Mouse (Mus musculus): ENCODE data around the gene Snx7. TPM values are rescaled to one million over a fixed set of nuclear protein-coding genes. Genes with fewer than 3 reads are reported as not detected.

The Snx7 gene
- polyA plus RNA-seq (2016; fragmentation: Nextera tagmentation; extraction: Ambion mirVana), result 16.8 and 17.4 TPM in 2 replicates

DNA sequence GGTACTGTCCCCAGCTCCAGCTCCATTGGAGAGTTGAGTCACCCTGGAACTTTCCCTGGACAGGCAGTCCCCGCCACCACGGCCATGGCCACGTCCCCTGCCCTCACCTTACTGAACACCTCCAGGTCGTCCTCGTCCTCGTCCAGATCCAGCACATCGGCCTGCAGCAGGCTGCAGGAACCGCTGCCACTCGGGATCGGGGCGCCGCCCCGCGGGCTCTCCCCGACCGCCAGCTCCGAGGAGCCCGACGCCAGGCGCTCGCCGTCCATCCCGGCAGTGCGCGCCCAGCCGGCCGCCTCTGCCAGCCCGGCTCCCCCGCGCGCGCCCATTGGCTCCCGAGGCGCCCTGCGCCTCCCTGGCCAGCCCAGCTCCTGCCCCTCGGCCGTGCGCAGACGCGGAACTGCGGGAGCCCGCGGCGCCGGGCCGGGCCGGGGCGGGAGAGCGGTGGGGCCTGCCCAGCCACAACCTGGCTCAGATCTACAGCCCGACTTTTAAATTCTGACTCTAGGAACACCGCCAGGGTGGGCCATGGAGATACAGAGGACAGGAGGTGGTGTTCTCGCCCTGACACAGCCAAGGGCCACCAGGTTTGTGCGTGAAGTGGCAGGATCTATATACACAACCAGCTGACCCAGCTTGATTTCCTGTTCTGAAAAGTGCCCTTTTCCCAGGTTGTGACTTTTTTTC is at the start of gene Snx7:
Snx7 (minus strand) TSS at position 300 of the 687 bp plus-strand sequence.
- no peaks in the 10 kb centered on the region for H3K36me3 ChIP-seq
- no peaks in the 10 kb centered on the region for H3K4me1 ChIP-seq
- 0% methylated on average over 43 of the region's 53 CpGs for WGBS
- H3K27ac ChIP-seq, result 0 out of 2 replicates have a peak within 1 kb of the TSS, but pooled peaks have one; percentile 52
- H3K4me2 ChIP-seq (replicated peaks), result peak within 1 kb of the TSS; percentile 72
- peak within 1 kb of the TSS; percentile 54 for H3K4me3 ChIP-seq
- H3K9me3 ChIP-seq (replicated peaks), result no peaks in the 10 kb centered on the region
- ATAC-seq (ENCODE audit: low FRiP score), result peak; percentile 99
- H3K27me3 ChIP-seq, result no peaks in the 10 kb centered on the region
- peak within 1 kb of the TSS; percentile 71 for H3K9ac ChIP-seq

DNA sequence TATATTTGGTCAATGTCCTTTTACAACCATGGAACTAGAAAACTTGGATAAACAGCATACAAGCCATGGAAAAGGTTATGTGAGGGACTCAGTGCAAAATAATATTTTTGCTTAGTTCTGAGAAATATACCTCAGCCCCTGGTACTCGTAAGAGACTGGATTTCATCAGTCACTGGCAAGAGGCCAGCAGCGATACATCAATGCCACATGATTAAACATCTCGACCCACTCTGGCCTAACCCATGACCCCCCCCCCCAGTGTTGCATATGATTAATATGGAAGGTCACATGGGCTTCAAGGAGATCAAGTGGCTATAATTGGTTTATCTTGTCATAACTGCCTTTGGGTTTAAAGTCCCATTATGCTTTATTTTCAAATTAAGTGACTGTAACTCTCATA is 46.7 kb upstream of the Snx7 start:
- Histone ChIP-seq H3K4me1 (no peaks in the 10 kb centered on the region), H3K4me2 (replicated peaks) (no peak overlapping the region), H3K9me3 (replicated peaks) (no peaks in the 10 kb centered on the region), H3K27me3 (no peaks in the 10 kb centered on the region), H3K27ac (no peak overlapping the region), H3K36me3 (no peaks in the 10 kb centered on the region), H3K4me3 (no peak overlapping the region), H3K9ac (no peak overlapping the region)
- no peak for ATAC-seq (ENCODE audit: low FRiP score)
- WGBS, result 65% methylated on average over 3 of the region's 3 CpGs

DNA sequence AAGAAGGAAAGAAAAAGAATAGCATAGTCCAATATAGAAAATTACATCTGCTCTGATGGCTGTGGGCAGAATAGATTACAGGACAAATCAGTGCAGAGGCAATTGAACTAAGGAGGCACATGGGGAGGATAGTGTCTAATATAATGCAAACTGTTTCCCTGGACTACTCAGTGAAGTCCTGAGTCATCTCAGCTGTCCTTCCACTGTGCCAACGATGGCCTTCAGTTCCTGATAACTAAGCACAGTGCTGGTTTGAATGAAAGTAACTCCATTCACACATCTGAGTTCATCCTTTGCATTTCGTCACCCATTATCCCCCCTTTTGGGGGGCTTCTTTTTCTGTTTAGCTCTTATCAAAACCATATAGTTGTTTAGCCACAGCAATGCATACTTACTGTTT is 25.0 kb upstream of the Snx7 start:
- WGBS, result 63% methylated on average over 2 of the region's 2 CpGs
- Histone ChIP-seq H3K4me2 (replicated peaks) (no peak overlapping the region), H3K27ac (no peak overlapping the region), H3K9ac (no peak overlapping the region), H3K4me3 (no peak overlapping the region), H3K9me3 (replicated peaks) (no peaks in the 10 kb centered on the region), H3K27me3 (no peaks in the 10 kb centered on the region), H3K36me3 (no peaks in the 10 kb centered on the region), H3K4me1 (no peaks in the 10 kb centered on the region)
- ATAC-seq (ENCODE audit: low FRiP score), result no peak

DNA sequence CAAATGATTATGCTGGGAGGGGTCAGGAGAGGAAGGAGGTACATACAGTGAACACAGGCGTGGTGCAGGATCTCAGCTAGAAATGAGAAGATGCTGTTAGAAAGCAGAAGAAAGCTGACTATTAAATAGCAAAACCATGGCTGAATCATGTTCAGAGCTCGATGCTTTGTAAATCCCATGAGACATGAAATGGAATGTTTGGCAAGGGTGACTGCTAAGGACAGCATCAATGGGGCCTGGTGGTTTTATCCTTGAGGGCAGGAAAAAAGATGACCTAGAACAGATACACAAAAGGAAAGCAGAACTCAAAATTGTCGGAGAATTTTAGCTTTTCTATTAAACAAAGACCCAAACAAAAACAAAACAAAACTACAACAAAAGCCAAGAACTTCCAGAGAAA is 6.7 kb upstream of the Snx7 start:
- no peak overlapping the region for H3K27ac ChIP-seq
- 80% methylated on average over 3 of the region's 3 CpGs for WGBS

DNA sequence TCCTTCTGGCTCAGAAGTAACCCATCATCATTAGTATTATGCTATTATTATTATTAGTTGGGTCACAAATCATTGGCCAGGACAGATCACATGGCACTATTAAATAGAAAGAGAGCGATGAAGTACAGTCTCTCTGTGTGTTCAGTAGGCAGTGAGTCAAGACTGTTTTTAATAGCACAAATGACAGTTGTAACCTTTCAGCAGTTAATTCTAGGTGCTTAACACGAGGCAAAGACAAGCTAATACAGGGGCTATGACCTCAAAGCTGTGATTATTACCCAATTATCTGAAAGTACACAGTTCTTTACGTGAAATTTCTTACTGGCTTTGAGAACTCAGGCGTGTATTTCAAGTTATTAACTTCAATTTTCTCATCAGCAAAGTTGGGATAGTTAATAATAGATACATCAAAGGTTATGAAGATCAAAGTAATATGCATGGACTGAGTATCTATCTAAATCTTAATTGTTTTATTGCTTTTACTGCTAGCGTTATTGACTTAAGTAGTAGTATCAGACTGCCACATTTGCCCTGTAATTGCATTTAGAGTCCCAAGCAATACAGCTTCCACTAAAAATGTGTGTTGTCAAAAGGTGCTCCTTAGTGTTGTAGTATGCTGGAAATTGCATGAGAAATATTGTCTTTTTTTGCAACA is 4.6 kb upstream of the Snx7 start:
- no peak for ATAC-seq (ENCODE audit: low FRiP score)
- Histone ChIP-seq H3K9me3 (replicated peaks) (no peaks in the 10 kb centered on the region), H3K4me3 (no peak overlapping the region)

More for the DNA sequence above, 6.7 kb upstream of the Snx7 start:
- Histone ChIP-seq H3K9me3 (replicated peaks) (no peaks in the 10 kb centered on the region), H3K4me2 (replicated peaks) (no peak overlapping the region), H3K4me1 (no peaks in the 10 kb centered on the region), H3K27me3 (no peaks in the 10 kb centered on the region), H3K36me3 (no peaks in the 10 kb centered on the region), H3K9ac (no peak overlapping the region), H3K4me3 (no peak overlapping the region)
- no peak for ATAC-seq (ENCODE audit: low FRiP score)

DNA sequence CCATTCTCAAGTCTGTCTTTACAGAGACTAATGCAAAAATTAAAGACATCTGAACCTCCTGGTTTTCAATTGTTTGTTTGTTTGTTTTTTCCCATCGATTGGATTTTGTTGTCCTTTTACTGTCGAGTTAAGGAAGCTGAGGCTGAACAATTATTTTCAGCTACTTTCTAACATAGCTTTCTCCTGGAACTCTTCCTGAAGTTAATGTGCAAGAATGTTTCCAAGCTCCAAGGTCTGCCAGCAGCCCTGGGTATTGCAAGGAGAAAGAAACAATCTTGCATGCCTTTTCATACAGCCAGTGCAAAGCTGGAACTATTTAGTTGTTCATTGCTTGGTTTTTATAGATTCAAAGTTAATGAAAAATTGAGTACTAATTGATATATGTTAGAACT is 584 bp upstream of the Snx7 start:
- peak overlapping the region; percentile 54 for H3K4me3 ChIP-seq
- no peaks in the 10 kb centered on the region for H3K27me3 ChIP-seq
- ATAC-seq (ENCODE audit: low FRiP score), result no peak
- no peak overlapping the region for H3K27ac ChIP-seq
- peak overlapping the region; percentile 72 for H3K4me2 ChIP-seq (replicated peaks)
- no peaks in the 10 kb centered on the region for H3K36me3 ChIP-seq
- WGBS, result 29% methylated on average over 2 of the region's 2 CpGs
- no peaks in the 10 kb centered on the region for H3K9me3 ChIP-seq (replicated peaks)
- peak overlapping the region; percentile 71 for H3K9ac ChIP-seq
- H3K4me1 ChIP-seq, result no peaks in the 10 kb centered on the region

More for the DNA sequence above, 4.6 kb upstream of the Snx7 start:
- WGBS, result 78% methylated on average over 5 of the region's 5 CpGs
- H3K27ac ChIP-seq, result no peak overlapping the region
- H3K9ac ChIP-seq, result no peak overlapping the region
- H3K36me3 ChIP-seq, result no peaks in the 10 kb centered on the region
- no peaks in the 10 kb centered on the region for H3K27me3 ChIP-seq
- H3K4me2 ChIP-seq (replicated peaks), result no peak overlapping the region
- no peaks in the 10 kb centered on the region for H3K4me1 ChIP-seq

DNA sequence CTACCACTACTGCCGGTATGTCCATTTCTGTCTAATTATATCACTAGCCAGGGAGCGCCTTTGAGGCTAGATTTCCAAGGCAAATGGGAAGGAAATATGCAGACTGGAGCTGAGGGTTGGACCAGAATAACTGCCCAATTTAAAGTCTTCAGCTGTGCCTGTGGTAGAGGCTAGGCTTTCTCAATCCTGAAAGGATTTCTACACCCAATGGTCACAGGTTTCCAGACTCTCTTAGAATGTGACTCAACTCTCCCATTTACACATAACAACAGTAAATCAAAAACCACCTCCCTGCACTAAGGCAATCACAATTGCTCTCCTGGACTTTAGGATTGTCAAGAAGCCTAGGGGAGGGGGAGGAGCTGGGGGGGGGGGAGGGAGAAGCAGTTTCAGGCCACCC is 645 bp downstream of the Snx7 start:
- peak overlapping the region; percentile 71; the same call in 1 of the 2 replicates for H3K9ac ChIP-seq
- no peaks in the 10 kb centered on the region for H3K36me3 ChIP-seq
- H3K4me3 ChIP-seq, result peak overlapping the region; percentile 54
- H3K4me1 ChIP-seq, result no peaks in the 10 kb centered on the region
- H3K27ac ChIP-seq, result no peak overlapping the region
- no peaks in the 10 kb centered on the region for H3K9me3 ChIP-seq (replicated peaks)
- no peaks in the 10 kb centered on the region for H3K27me3 ChIP-seq
- H3K4me2 ChIP-seq (replicated peaks), result peak overlapping the region; percentile 72
- WGBS, result 87% methylated on average over 2 of the region's 2 CpGs
- no peak for ATAC-seq (ENCODE audit: low FRiP score)

DNA sequence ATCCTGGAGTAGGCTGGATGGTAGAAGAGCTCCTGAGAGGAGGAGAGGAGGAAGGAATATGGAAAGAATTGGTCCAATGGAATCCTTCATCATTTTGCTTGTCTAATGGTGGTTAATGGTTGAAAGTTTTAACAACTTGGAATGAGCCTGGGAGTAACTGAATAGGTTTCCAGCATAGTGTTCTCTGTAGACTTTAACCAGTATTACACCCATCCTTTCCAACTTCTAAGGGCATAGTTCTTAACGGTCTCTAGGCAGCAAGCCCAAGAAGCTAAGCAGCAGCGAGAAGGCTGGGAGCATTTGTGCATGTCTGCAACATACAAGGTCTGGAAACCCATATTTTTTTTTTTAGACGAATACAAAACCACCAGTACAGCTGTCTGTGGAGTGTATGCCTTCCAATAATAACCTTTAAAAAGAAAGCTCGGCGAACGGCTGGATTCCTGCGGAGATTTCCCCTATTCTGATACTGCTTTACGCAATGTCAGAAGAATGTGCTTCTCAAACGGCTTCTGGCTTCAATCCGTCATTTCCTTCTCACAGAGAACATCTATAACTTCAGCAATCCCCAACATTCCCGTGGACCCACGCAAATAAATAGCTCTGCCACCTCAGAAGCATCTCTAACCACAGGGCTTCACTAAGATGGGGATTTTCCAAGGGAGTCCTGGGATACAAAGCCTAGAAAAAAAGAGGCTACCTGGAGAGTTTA is 1.9 kb downstream of the Snx7 start:
- no peaks in the 10 kb centered on the region for H3K27me3 ChIP-seq
- no peak overlapping the region for H3K27ac ChIP-seq
- H3K36me3 ChIP-seq, result no peaks in the 10 kb centered on the region
- no peak overlapping the region for H3K4me3 ChIP-seq
- H3K4me2 ChIP-seq (replicated peaks), result no peak overlapping the region
- no peak for ATAC-seq (ENCODE audit: low FRiP score)
- H3K9me3 ChIP-seq (replicated peaks), result no peaks in the 10 kb centered on the region
- H3K9ac ChIP-seq, result no peak overlapping the region
- WGBS, result 66% methylated on average over 12 of the region's 12 CpGs
- H3K4me1 ChIP-seq, result no peaks in the 10 kb centered on the region

DNA sequence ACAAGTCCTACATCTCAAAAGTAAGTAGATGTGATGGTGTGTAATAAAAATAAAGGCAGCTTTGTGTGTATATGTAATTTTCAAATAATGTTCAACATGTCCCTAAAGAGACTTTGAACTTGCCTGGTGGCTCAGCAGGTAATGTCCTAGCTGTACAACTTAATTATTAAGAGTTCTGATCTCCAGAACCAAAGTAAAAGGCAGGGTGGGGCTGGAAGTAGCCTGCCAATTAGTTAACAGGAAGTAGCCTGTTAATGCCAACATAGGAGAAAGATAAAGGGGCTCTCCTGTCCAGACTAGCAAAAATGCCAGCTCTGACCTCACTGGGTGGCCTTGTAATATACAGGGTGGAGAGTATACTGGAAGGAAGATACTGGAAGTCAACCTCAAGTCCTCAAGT is 3.1 kb downstream of the Snx7 start:
- Histone ChIP-seq H3K4me3 (no peak overlapping the region), H3K4me1 (no peaks in the 10 kb centered on the region), H3K27ac (no peak overlapping the region), H3K27me3 (no peaks in the 10 kb centered on the region), H3K4me2 (replicated peaks) (no peak overlapping the region), H3K9ac (no peak overlapping the region), H3K9me3 (replicated peaks) (no peaks in the 10 kb centered on the region), H3K36me3 (no peaks in the 10 kb centered on the region)
- no peak for ATAC-seq (ENCODE audit: low FRiP score)

DNA sequence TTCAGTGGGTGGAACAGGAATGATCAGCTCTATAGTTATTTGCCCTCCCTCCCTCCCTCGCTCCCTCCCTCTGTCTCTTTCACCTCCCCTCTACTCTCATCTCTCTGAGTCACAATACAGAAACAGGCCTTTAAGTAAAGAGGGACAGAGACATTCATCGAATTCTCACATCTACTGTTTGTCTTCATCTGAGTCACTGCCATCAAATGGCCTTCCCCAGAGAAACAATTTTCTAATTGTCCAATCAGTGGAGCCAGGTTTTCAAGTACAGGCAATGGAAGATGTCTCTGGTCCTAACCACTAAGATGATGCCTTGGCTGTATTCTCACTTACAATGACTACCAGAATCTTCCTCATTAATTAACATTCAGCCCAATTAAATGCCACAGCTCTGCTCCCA is 5.8 kb downstream of the Snx7 start:
- H3K4me2 ChIP-seq (replicated peaks), result no peak overlapping the region
- WGBS, result 71% methylated on average over 2 of the region's 2 CpGs
- no peak overlapping the region for H3K4me3 ChIP-seq
- H3K4me1 ChIP-seq, result no peaks in the 10 kb centered on the region
- H3K9ac ChIP-seq, result no peak overlapping the region
- H3K36me3 ChIP-seq, result no peaks in the 10 kb centered on the region
- no peak for ATAC-seq (ENCODE audit: low FRiP score)
- no peaks in the 10 kb centered on the region for H3K27me3 ChIP-seq
- no peaks in the 10 kb centered on the region for H3K9me3 ChIP-seq (replicated peaks)
- H3K27ac ChIP-seq, result no peak overlapping the region

DNA sequence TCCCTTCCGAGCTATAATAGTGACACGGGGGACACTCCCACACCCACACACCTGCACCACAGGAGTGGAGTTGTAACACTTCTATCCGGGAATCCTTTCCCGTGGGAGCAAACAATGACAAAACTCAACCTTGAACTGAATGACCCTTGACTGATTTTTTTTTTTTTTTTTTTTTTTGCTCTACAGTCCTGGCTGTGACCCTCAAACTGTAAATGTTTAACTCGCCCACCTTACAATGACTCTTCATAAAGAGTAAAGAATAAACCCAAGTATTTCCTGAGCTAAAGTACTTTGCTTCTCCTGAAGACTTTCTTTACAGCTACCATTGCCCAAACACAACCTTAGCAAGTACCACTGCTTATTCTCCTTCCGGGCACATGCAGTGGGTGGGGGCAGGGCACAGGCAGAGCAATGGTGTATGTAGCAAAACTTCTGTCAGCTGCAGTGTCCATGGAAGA is 6.7 kb downstream of the Snx7 start:
- 83% methylated on average over 6 of the region's 6 CpGs for WGBS
- no peak for ATAC-seq (ENCODE audit: low FRiP score)

DNA sequence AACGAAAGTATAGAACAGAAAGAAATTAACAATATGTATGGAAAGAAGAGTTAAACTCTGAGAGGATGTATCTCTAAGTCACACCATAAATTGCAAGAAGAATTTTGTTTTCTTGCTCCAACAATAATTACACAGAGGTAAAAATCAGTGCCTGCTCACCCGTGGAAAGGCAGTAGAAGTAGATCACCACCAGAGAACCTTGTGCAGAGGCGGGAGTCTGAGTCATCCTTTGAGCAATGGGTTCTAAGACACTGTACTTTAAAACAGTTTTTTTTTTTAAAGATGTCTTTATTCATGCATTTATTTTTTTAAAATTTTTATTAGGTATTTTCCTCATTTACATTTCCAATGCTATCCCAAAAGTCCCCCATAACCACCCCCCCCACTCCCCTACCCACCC is 9.7 kb downstream of the Snx7 start:
- no peak overlapping the region for H3K4me3 ChIP-seq
- H3K9ac ChIP-seq, result no peak overlapping the region
- H3K4me2 ChIP-seq (replicated peaks), result no peak overlapping the region
- WGBS, result 96% methylated on average over 3 of the region's 3 CpGs
- ATAC-seq (ENCODE audit: low FRiP score), result no peak
- H3K27me3 ChIP-seq, result no peaks in the 10 kb centered on the region
- no peaks in the 10 kb centered on the region for H3K4me1 ChIP-seq
- no peak overlapping the region for H3K27ac ChIP-seq
- H3K36me3 ChIP-seq, result no peaks in the 10 kb centered on the region
- H3K9me3 ChIP-seq (replicated peaks), result no peaks in the 10 kb centered on the region

More for the DNA sequence above, 6.7 kb downstream of the Snx7 start:
- Histone ChIP-seq H3K27me3 (no peaks in the 10 kb centered on the region), H3K9ac (no peak overlapping the region), H3K4me2 (replicated peaks) (no peak overlapping the region), H3K4me1 (no peaks in the 10 kb centered on the region), H3K9me3 (replicated peaks) (no peaks in the 10 kb centered on the region), H3K4me3 (no peak overlapping the region), H3K27ac (no peak overlapping the region), H3K36me3 (no peaks in the 10 kb centered on the region)
